Mouse (Mus musculus): Measurements from ENCODE around the gene Gm10837. TPM values are rescaled to one million over a fixed set of nuclear protein-coding genes. Genes with fewer than 3 reads are reported as not detected.
"Not testable (repeated sequence)": the region's sequence is repeated elsewhere in the genome, so short reads cannot be mapped to it uniquely, and the experiment has no call there.

Gene Gm10837
- polyA plus RNA-seq, 1 experiment from 2014 or later = not detected

DNA sequence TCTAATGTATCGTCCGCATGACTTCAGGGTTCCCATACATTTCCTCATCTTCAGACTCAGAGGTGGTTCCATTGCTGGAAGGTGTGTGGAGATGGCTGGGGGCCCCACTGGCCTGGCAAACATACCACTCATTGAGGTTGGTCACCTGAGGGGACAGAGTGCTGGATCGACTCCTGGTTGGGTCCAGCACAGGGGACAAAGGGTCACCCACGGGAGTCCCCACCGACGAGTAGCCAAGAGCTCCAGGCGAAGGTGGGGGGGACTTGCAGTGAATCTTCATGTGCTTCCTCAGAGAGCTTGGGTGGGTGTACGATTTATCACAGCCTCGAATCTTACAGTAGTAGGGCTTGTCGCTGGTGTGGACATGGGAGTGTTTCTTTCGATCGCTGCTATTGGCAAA is 31.1 kb upstream of the Gm10837 start:
- ATAC-seq (replicated peaks; ENCODE audit: low FRiP score); H3K27ac ChIP-seq; H3K36me3 ChIP-seq; H3K4me2 ChIP-seq; H3K9me3 ChIP-seq (replicated peaks); H3K9ac ChIP-seq; H3K4me3 ChIP-seq (replicated peaks): not testable (repeated sequence)
- H3K27me3 ChIP-seq = peaks cover 82% of the 10 kb centered on the region
- 86% methylated on average over 12 of the region's 12 CpGs for WGBS
- H3K4me1 ChIP-seq = peaks cover 15% of the 10 kb centered on the region

DNA sequence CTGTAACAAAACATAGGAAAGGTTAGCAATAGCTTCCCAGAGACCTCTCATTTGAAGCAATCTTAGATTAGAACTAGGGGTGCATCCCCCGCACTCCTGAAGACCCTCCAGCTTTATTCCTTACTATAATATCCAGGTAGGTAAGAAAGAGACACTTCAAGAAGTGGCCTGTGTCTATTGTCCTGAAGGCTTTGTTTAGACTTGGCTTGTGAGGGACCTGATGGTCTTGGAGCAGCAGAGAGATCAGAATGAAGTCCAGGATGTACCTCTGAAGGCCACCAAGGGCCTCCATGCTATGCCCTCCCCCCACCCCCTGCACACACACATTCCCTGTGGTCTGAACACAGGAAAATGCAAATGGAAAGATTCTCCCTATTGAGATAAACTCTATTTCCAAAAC is 30.6 kb upstream of the Gm10837 start:
- no peak for ATAC-seq (replicated peaks; ENCODE audit: low FRiP score)
- 84% methylated on average over 1 of the region's 1 CpGs for WGBS
- Histone ChIP-seq H3K4me3 (replicated peaks) (no peak overlapping the region), H3K4me1 (peaks cover 20% of the 10 kb centered on the region), H3K36me3 (no peaks in the 10 kb centered on the region), H3K27ac (no peak overlapping the region), H3K9me3 (replicated peaks) (no peaks in the 10 kb centered on the region), H3K4me2 (no peak overlapping the region), H3K27me3 (peaks cover 82% of the 10 kb centered on the region), H3K9ac (no peak overlapping the region)

DNA sequence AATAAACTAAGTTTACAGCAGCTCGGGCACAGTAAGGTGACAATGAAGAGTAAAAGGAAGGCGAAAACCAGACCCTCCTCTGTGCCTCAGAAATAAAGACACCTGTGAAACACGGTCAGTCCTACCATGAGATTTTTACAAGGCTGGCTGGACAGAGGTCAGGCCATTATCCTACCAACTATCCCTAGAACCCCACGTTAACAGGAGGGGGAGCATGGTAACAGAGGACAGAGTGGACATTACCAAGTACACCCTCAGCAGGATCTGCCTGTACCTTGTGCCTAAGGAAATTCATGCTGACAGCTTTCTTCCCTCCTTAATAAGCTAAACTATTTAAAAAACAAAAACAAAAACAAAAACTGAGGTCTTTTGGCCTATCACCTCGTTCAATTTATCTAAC is 30.2 kb upstream of the Gm10837 start:
- no peaks in the 10 kb centered on the region for H3K9me3 ChIP-seq (replicated peaks)
- no peak overlapping the region for H3K27ac ChIP-seq
- ATAC-seq (replicated peaks; ENCODE audit: low FRiP score) = no peak
- no peak overlapping the region for H3K4me3 ChIP-seq (replicated peaks)
- H3K27me3 ChIP-seq = peaks cover 82% of the 10 kb centered on the region
- no peaks in the 10 kb centered on the region for H3K36me3 ChIP-seq
- H3K4me2 ChIP-seq = no peak overlapping the region
- H3K9ac ChIP-seq = no peak overlapping the region
- 50% methylated on average over 5 of the region's 5 CpGs for WGBS
- H3K4me1 ChIP-seq = peaks cover 24% of the 10 kb centered on the region

DNA sequence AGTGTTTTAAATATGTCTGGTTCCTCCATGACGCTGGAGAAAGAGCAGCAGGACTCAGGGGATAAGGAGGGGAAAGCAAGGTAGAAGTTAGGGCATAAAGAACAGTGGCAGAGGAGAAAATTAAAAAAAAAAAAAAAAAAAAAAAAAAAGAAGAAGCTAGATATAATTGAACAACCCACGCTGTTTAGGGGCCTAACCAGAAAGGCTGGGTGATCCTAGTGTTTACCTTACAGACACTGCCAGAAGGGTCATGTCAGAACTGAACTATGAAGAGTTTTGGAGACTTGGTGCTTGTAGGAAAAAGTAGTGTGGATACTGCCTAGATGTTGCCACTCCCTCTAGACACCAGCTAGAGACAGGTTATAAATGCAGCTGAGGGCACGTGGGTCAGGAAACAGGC is 28.9 kb upstream of the Gm10837 start:
- H3K4me1 ChIP-seq = peaks cover 28% of the 10 kb centered on the region
- H3K36me3 ChIP-seq = no peaks in the 10 kb centered on the region
- no peak overlapping the region for H3K4me2 ChIP-seq
- ATAC-seq (replicated peaks; ENCODE audit: low FRiP score) = no peak
- H3K9ac ChIP-seq = no peak overlapping the region
- 44% methylated on average over 3 of the region's 3 CpGs for WGBS
- no peaks in the 10 kb centered on the region for H3K9me3 ChIP-seq (replicated peaks)
- H3K4me3 ChIP-seq (replicated peaks) = no peak overlapping the region
- H3K27me3 ChIP-seq = peaks cover 82% of the 10 kb centered on the region
- H3K27ac ChIP-seq = no peak overlapping the region

DNA sequence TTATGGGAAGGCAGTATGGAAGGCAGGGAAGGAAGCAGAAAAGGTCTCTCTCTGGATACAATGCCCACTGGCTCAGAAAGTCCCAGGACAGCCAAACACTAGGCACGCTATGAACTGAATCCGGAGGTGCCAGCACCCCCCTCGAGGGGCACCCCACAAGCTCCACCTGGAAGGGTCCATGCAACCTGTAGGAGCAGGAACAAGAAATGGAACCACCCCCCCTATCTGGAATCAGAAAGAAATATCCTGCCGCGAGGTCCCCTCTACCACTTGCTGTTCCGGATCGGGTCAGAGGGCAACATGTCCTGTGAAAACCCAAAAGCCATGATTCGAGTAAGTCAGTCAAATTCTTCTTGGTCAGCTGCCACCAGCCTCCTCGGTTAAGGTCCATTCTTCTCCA is 28.4 kb upstream of the Gm10837 start:
- no peak overlapping the region for H3K27ac ChIP-seq
- ATAC-seq (replicated peaks; ENCODE audit: low FRiP score) = no peak
- H3K27me3 ChIP-seq = peaks cover 85% of the 10 kb centered on the region
- H3K4me3 ChIP-seq (replicated peaks) = no peak overlapping the region
- H3K4me2 ChIP-seq = no peak overlapping the region
- H3K9ac ChIP-seq = no peak overlapping the region
- WGBS = 18% methylated on average over 9 of the region's 9 CpGs
- H3K36me3 ChIP-seq = no peaks in the 10 kb centered on the region
- H3K4me1 ChIP-seq = peaks cover 28% of the 10 kb centered on the region
- no peaks in the 10 kb centered on the region for H3K9me3 ChIP-seq (replicated peaks)

DNA sequence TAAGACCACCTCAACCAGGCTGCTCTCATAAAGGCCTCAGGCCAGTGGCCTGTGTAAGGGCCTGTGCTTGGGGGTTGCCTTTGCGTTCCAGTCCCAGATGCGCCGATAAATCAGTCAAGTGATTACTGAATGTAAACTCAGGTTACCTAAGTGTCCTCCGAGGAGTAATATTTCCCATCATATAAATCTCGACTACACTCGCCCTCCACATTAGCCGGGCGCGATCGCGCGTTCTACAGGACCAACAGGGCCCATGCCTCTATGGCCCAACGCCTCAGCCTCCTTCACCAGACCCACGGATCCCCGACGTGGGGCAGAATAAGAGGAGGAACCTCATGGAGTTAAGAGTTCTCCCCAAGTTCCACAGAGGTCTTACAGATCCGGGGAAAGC is 27.7 kb upstream of the Gm10837 start:
- no peak for ATAC-seq (replicated peaks; ENCODE audit: low FRiP score)
- Histone ChIP-seq H3K4me3 (replicated peaks) (no peak overlapping the region), H3K9me3 (replicated peaks) (no peaks in the 10 kb centered on the region), H3K4me1 (peaks cover 28% of the 10 kb centered on the region), H3K4me2 (no peak overlapping the region), H3K27me3 (peaks cover 92% of the 10 kb centered on the region), H3K9ac (no peak overlapping the region), H3K27ac (no peak overlapping the region), H3K36me3 (no peaks in the 10 kb centered on the region)
- 11% methylated on average over 17 of the region's 17 CpGs for WGBS

DNA sequence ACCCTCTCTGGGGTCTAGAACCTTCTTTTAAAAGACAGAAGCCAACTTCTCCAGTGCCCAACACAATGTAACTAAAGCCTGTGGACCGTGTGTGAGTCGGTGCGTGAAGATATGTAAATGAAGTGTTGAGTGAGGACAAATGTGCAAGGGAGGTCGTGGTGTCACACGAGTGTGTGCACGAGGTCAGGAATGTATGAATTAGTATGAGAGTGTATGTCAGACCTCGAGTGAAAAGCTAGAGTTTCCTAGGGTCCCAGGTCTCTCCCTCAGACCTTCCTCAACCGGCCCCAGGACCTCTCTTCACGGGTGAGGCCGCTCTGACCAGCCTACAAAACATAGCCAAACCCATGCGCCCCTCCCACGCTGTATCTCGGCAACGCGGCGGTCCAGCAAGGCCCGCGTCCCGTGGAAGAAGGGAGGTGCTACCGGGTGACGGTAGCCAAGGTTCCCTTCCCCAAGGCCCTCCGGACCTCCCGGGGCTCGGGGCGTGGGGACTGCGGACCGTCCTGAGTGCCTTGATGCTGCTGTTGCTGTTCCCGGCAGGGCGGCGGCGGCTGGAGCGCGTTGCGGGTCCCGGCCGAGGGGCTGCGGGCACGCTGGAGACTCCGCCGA is 27.2 kb upstream of the Gm10837 start:
- Histone ChIP-seq H3K4me1 (peaks cover 28% of the 10 kb centered on the region), H3K36me3 (no peaks in the 10 kb centered on the region), H3K27me3 (peaks cover 94% of the 10 kb centered on the region), H3K9ac (no peak overlapping the region), H3K9me3 (replicated peaks) (no peaks in the 10 kb centered on the region), H3K4me3 (replicated peaks) (peak overlapping the region; percentile 52), H3K4me2 (peak overlapping the region; percentile 92), H3K27ac (no peak overlapping the region)
- ATAC-seq (replicated peaks; ENCODE audit: low FRiP score) = no peak; the same call in 1 of the 2 replicates
- under 1% methylated on average over 40 of the region's 40 CpGs for whole genome bisulfite sequencing

DNA sequence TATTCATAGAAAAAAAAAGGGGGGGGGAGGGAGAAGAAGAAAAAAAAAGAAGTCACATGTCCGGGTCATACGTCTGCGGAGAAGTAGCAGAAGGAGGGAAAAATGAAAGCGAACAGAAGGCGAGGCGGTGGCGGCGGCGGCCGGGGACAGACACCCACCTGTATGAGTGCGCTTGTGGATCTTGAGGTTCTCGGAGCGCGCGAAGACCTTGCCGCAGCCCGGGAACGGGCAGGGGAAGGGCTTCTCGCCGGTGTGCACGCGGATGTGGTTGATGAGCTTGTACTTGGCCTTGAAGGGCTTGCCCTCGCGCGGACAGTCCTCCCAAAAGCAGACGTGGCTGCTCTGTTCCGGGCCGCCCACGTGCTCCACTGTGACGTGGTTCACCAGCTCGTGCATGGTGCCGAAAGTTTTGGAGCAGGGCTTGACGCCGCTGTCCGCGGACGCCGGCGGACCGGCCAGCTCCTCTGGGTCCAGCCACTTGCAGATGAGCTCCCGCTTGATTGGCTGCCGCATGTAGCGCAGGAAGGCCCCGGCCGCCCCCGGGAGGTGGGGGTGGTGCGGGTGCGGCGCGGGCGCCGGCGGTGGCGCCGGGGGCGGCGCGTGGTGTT is 26.5 kb upstream of the Gm10837 start:
- peaks cover 96% of the 10 kb centered on the region for H3K27me3 ChIP-seq
- WGBS = under 1% methylated on average over 57 of the region's 58 CpGs
- not testable (repeated sequence) for H3K9ac ChIP-seq; H3K27ac ChIP-seq; H3K36me3 ChIP-seq; H3K9me3 ChIP-seq (replicated peaks)
- H3K4me1 ChIP-seq = peaks cover 28% of the 10 kb centered on the region
- H3K4me3 ChIP-seq (replicated peaks) = peak overlapping the region; percentile 52
- H3K4me2 ChIP-seq = peak overlapping the region; percentile 92
- ATAC-seq (replicated peaks; ENCODE audit: low FRiP score) = peak; percentile 64

DNA sequence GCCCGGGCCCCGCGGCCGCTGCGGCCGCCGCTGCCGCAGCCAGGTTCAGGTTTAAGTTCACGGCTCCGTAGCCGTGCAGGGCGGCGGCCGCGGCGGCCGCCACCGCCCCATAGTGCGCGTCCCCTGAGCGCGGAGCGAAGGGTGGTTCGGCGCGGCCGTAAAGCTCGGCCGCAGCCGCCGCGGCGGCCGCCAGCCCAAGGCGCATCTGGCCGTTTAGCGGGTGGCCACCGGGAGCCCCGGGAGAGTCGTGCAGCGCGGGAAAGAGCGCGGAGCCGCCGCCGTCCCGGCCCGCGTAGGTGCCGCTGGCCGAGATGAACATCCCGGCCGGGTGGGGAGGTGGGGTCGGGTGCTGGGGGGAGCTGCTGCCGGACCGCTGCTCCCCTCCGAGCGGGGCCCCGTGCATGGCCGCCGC is 26.0 kb upstream of the Gm10837 start:
- ATAC-seq (replicated peaks; ENCODE audit: low FRiP score) = peak; percentile 34; the same call in 1 of the 2 replicates
- Histone ChIP-seq H3K9me3 (replicated peaks) (no peaks in the 10 kb centered on the region), H3K9ac (no peak overlapping the region), H3K36me3 (no peaks in the 10 kb centered on the region), H3K4me2 (peak overlapping the region; percentile 92), H3K4me1 (peaks cover 28% of the 10 kb centered on the region), H3K27ac (no peak overlapping the region), H3K4me3 (replicated peaks) (peak overlapping the region; percentile 52), H3K27me3 (peaks cover 96% of the 10 kb centered on the region)
- WGBS = under 1% methylated on average over 52 of the region's 62 CpGs

DNA sequence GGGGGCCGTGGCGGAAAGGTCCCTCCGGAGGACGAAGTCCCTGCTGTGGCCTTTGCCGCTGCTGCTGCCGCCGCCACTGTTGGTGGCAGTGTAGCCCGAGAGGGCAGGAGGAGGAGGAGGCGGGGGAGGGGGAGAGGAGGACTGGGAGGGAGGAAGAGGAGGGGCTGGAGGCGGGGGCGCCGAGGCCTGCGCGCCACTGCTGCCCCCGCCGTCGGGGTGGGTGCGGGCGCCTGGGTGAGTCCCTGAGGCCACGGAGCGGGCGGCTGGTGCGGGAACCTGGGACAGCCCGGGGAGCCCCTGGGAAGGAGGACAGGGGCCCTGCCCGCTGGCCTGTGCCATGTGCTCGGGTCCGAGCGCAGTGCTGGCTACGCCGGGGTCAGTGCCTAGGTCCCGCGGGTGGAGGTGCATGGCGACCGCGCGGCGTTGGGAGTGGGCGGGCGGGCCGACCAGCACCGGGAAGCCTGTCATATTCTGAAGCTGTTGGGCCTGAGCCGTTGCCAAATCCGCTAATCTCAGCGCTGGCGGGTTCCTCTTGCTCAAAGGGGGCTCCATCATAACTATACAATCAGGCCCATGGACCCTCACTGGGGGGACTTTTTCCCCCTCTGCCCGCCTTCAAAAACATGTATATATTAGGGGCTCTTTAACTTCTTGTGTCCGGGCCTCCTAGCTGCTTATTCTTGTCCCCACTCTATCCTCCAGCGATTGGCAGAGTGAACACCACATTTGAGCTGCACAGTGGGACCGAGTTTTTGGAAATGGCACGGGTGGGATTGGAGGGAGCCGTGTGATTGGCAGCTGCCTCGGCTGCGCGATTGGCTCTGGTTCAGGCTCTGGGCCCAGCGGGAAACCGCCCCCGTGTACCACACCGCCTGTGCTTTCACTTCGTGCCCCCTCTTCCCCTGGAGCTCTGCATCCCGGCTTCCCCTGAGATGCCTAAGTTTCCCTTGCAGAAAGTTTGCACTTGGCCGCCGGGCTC is 25.3 kb upstream of the Gm10837 start, which contains the start of gene Zic5:
Zic5 (minus strand) TSS at position 915 of the 979 bp plus-strand sequence.
- Histone ChIP-seq H3K27me3 (peaks cover 96% of the 10 kb centered on the region), H3K36me3 (no peaks in the 10 kb centered on the region), H3K4me3 (replicated peaks) (peak within 1 kb of the TSS; percentile 52), H3K9ac (no peak within 1 kb of the TSS), H3K27ac (no peak within 1 kb of the TSS), H3K4me1 (peaks cover 28% of the 10 kb centered on the region), H3K9me3 (replicated peaks) (no peaks in the 10 kb centered on the region), H3K4me2 (peak within 1 kb of the TSS; percentile 92)
- peak; percentile 50; the same call in 1 of the 2 replicates for ATAC-seq (replicated peaks; ENCODE audit: low FRiP score)
- WGBS = under 1% methylated on average over 52 of the region's 62 CpGs

DNA sequence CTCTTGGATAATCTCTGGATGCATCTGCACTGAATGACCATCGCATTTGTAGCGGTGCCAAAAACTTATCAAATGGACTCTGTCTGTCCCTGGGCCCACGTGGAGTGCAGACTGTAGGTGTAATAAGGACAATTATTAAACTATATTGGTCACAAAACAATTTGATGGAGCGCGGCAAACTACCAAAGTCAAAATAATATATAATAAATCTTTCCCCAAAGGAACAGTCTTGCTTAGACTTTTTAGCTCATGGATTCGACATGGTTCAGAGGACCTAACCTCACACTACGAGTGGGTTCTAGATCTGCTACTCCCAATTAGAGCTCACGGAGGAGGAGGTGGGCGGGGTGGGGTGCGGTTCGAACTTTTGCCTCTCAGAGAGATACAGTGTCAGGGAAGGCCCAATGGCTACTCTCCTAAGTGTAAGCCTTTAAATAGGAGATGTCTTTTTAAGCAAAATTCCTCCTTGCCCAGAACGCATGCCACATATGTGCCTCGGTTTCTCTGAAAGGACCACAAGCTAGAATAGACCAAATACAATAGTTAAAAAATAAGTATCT is 24.4 kb upstream of the Gm10837 start:
- H3K4me1 ChIP-seq = peaks cover 28% of the 10 kb centered on the region
- H3K4me2 ChIP-seq = no peak overlapping the region
- 17% methylated on average over 13 of the region's 13 CpGs for WGBS
- H3K4me3 ChIP-seq (replicated peaks) = no peak overlapping the region
- no peaks in the 10 kb centered on the region for H3K9me3 ChIP-seq (replicated peaks)
- H3K36me3 ChIP-seq = no peaks in the 10 kb centered on the region
- no peak overlapping the region for H3K9ac ChIP-seq
- ATAC-seq (replicated peaks; ENCODE audit: low FRiP score) = no peak
- H3K27ac ChIP-seq = no peak overlapping the region
- H3K27me3 ChIP-seq = peaks cover 98% of the 10 kb centered on the region
